Mouse (Mus musculus) brain, embryonic 14.5 days (tissue): ENCODE data around the gene Ipo5.

Experiments used
- CTCF ChIP-seq: fragments of 200-500 bp; IDR thresholded peaks from 2 replicates; pipeline ENCODE4 v1.5.1; 2012; ENCODE audit warnings: inconsistent platforms, mild to moderate bottlenecking, moderate library complexity, borderline replicate concordance; ENCODE audit not compliant: insufficient read depth, insufficient read length; ENCODE audit errors: extremely low read depth
- POLR2A ChIP-seq: fragments of 200-500 bp; IDR thresholded peaks from 2 replicates; pipeline ENCODE4 v1.6.1; 2012; ENCODE audit warnings: mild to moderate bottlenecking, inconsistent platforms, borderline replicate concordance; ENCODE audit not compliant: poor library complexity, insufficient read depth, insufficient read length, severe bottlenecking; ENCODE audit errors: extremely low read depth

DNA sequence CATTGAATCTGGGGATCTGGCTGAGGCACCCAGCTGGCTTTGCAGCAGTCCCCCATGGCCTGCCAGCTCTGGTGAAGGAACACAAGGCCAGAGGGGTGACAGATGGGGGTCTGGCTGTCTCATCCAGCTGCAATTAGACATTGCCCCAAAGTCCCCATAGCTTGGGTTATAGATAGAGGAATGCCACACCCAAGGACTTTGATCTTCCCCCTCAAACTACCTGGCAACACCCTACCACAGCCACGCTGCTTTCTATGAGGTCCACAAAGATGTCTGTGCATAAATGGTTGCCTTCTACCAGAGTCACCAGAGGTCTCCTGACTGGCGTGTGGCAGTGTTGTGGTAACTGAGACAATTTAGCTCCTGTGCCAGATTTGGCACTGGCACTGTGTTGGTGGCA lies 39.0 kb downstream of the Ipo5 start:
- TF ChIP-seq CTCF (no peak), POLR2A (no peak)
